Comparison of ENCODE assay signal across 8 mouse cellular contexts in genomic region chr3:53016436-53017340, GRCm38 (mm10). TPM values are rescaled to one million over a fixed set of nuclear protein-coding genes. Genes with fewer than 3 reads are reported as not detected.
A peak's percentile ranks its signal among the peaks of the same experiment; 100 is the strongest.
DNase-seq lines count a peak whose midpoint lies in the region; ATAC-seq lines count a peak whose summit lies in the region.

Gene Cog6, minus strand, starts transcription at chr3:53017237.

- H3K4me3 ChIP-seq in hindbrain, embryonic 15.5 days = peak within 1 kb of the TSS; percentile 82

- no peaks in the 10 kb centered on the region for H3K27me3 ChIP-seq in hindbrain, embryonic 15.5 days

- H3K36me3 ChIP-seq in hindbrain, embryonic 15.5 days = peaks cover 15% of the 10 kb centered on the region

- ATAC-seq in hindbrain, embryonic 15.5 days (ENCODE audit: low FRiP score, low read depth) = peak; percentile 94

- H3K27ac ChIP-seq in hindbrain, embryonic 15.5 days (replicated peaks) = peak within 1 kb of the TSS; percentile 83

- 5% methylated on average over 53 of the region's 53 CpGs for WGBS in hindbrain, embryonic 15.5 days

- DNase-seq in R1 (ENCODE audit: low read depth, low spot score) = peak; percentile 88
- peak; percentile 92 to 94 for DNase-seq in cerebellum, postnatal 25 days
- DNase-seq in frontal cortex, postnatal 36 days (ENCODE audit: low spot score in 2 of 2) = peak; percentile 77 to 78
- DNase-seq in left cerebral cortex, adult 11 months (ENCODE audit: low spot score) = peak; percentile 75
- peak; percentile 88 to 90 for DNase-seq in lung, postnatal 4 days
- peak; percentile 78 for DNase-seq in retina, postnatal 7 days (ENCODE audit: low read depth, low spot score)
- peak; percentile 74 for DNase-seq in urinary bladder, adult 2 months (ENCODE audit: low spot score)

- H3K4me1 ChIP-seq in hindbrain, embryonic 15.5 days (replicated peaks) = peaks cover 11% of the 10 kb centered on the region

- no peaks in the 10 kb centered on the region for H3K9me3 ChIP-seq in hindbrain, embryonic 15.5 days

- H3K4me2 ChIP-seq in hindbrain, embryonic 15.5 days = peak within 1 kb of the TSS; percentile 55

- peak within 1 kb of the TSS; percentile 86 for H3K9ac ChIP-seq in hindbrain, embryonic 15.5 days

RNA-seq across cellular contexts. Expression of gene Cog6, which starts in this region (rescaled TPM):
- 47.1 and 47.6 TPM in 2 replicates for polyA plus RNA-seq in hindbrain, embryonic 15.5 days (2015; fragmentation: Nextera tagmentation; extraction: Ambion mirVana)
- 24.9 and 29.6 TPM in 2 replicates for polyA plus RNA-seq in urinary bladder, adult 2 months (2012; rRNA removed)

Comparison
In these comparisons a context has a peak if more than half of its experiments do, and no peak if none do; other contexts are left out.
1. Peak in every context shown above with its lines: DNase-seq, ATAC-seq, H3K4me3 ChIP-seq and H3K27ac ChIP-seq.